Comparison of ENCODE assay signal across 14 mouse cellular contexts in the genomic region with DNA sequence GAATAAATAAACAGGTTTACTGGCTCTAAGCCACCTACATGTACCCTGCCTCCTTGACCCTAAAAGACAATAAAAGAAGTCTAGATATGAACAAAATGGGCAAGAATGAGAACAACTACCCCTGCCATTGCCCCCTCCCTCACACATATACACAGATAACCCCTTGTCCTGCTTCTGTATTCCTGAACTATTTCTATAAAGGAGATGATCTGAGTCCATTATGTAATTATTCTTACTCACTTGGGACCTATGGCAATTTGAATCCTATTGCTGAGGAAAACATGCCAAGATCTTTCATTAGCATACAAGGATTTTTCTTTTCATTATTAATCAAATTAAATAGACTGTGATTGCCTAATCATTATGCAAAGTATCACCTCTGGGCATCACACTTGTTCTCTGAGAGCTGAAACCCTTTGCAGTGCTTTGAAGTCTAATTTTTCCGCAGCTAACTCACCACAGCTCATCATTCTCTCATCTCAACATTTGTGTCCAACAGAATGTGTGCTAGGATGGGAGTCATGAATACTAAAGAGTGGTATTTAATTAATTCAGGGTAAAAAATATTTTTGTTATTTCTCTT.
"Had no signal": no experiment of that assay in that cellular context is flagged by ENCODE, and none has a peak within 500 bp of the region (broad histone marks: within the 10 kb centered on the region; RNA-seq: fewer than 3 reads in every experiment).

No protein-coding gene starts in this region.

- H3K36me3 ChIP-seq: intestine, embryonic 15.5 days; limb, embryonic 12.5 days; liver, embryonic 13.5 days; lung, embryonic 15.5 days; neural tube, embryonic 12.5 days had no signal

- H3K4me2 ChIP-seq: intestine, embryonic 15.5 days; limb, embryonic 12.5 days; liver, embryonic 13.5 days; lung, embryonic 15.5 days; neural tube, embryonic 12.5 days had no signal

- H3K27ac ChIP-seq: intestine, embryonic 15.5 days; layer of hippocampus, adult 2 months; limb, embryonic 12.5 days; liver, embryonic 13.5 days; lung, embryonic 15.5 days; neural tube, embryonic 12.5 days; stomach, postnatal 0 days had no signal

- H3K9ac ChIP-seq: intestine, embryonic 15.5 days; limb, embryonic 12.5 days; liver, embryonic 13.5 days; liver, postnatal 0 days; lung, embryonic 15.5 days; neural tube, embryonic 12.5 days had no signal

- ATAC-seq: intestine, embryonic 15.5 days; liver, postnatal 0 days had no signal

- H3K4me1 ChIP-seq: intestine, embryonic 15.5 days; limb, embryonic 12.5 days; liver, embryonic 13.5 days; lung, embryonic 15.5 days; neural tube, embryonic 12.5 days had no signal

- DNase-seq: kidney, adult 18-20 months; kidney, postnatal 10 days; kidney, postnatal 4 days; liver; liver, embryonic 13.5 days; liver, postnatal 0 days; lung, postnatal 14 days; right cerebral cortex, postnatal 14 days had no signal

- H3K27me3 ChIP-seq: intestine, embryonic 15.5 days; limb, embryonic 12.5 days; liver, embryonic 13.5 days; lung, embryonic 15.5 days; neural tube, embryonic 12.5 days had no signal

- H3K9me3 ChIP-seq: intestine, embryonic 15.5 days; limb, embryonic 12.5 days; liver, embryonic 13.5 days; lung, embryonic 15.5 days; neural tube, embryonic 12.5 days had no signal

- H3K4me3 ChIP-seq: intestine, embryonic 15.5 days; layer of hippocampus, adult 2 months; limb, embryonic 12.5 days; liver, embryonic 13.5 days; lung, embryonic 15.5 days; neural tube, embryonic 12.5 days had no signal
